In genomic region chr13:73327827-73328698, GRCm38 (mm10) we compare ENCODE assay signal across 8 mouse cellular contexts. TPM values are rescaled to one million over a fixed set of nuclear protein-coding genes. Genes with fewer than 3 reads are reported as not detected.
A peak's percentile ranks its signal among the peaks of the same experiment; 100 is the strongest.
DNase-seq lines count a peak whose midpoint lies in the region; ATAC-seq and TF ChIP-seq lines count a peak whose summit lies in the region.

TSS of gene Mrpl36 (plus strand) at chr13:73328513.
TSS of gene Ndufs6 (minus strand) at chr13:73328542.

- ATAC-seq in activated CD4-positive, CD25-positive, alpha-beta regulatory T cell, adult 4 months = peak; percentile 94
- ATAC-seq in inflammation-experienced regulatory T-cells, adult 6 months = peak; percentile 94
- peak; percentile 81 for ATAC-seq in megakaryocyte-erythroid progenitor cell, adult 5-6 weeks (replicated peaks; ENCODE audit: low FRiP score, low TSS enrichment, poor library complexity, severe bottlenecking)

- peak; percentile 92 for DNase-seq in gastrocnemius, postnatal 10 days
- DNase-seq in left cerebral cortex, postnatal 10 days (ENCODE audit: extremely low spot score in 1 of 2, low spot score in 2 of 2) = peak; percentile 93 to 97
- DNase-seq in right cerebral cortex, postnatal 25 days = peak; percentile 91
- peak; percentile 88 to 95 for DNase-seq in urinary bladder, postnatal 4 days (ENCODE audit: low spot score in 2 of 2)

- intact Hi-C loops in left cerebral cortex, postnatal 10 days (cut with DNase I) = no loop called here

- peaks cover 2% of the 10 kb centered on the region; the same call in 1 of the 2 replicates for H3K4me1 ChIP-seq in cortical plate, adult 2 months (ENCODE audit: control insufficient read depth, insufficient read depth, low read length)

- no peak for TF ChIP-seq CTCF in cortical plate, adult 2 months (IDR thresholded peaks at IDR 0.05; ENCODE audit: extremely low read depth, insufficient read depth, low read length)

- peak within 1 kb of the TSS; percentile 75 for H3K4me3 ChIP-seq in cortical plate, adult 2 months (ENCODE audit: insufficient read depth, low read length)

- H3K27ac ChIP-seq in cortical plate, adult 2 months (ENCODE audit: insufficient read depth, low read length) = peak within 1 kb of the TSS; percentile 41

- peak; percentile 64; the same call in 1 of the 2 replicates for TF ChIP-seq POLR2A in cortical plate, adult 2 months (IDR thresholded peaks at IDR 0.05; ENCODE audit: extremely low read depth, insufficient read depth, low read length)

RNA-seq across cellular contexts. Expression of gene Mrpl36, which starts in this region (rescaled TPM):
- 100 to 1,000 TPM; 138 to 148 TPM for polyA plus RNA-seq in activated CD4-positive, CD25-positive, alpha-beta regulatory T cell, adult 4 months (2017; shearing (Covaris generic))
- polyA plus RNA-seq in cortical plate, adult 2 months (2012; rRNA removed) = 72.1 and 75.0 TPM in 2 replicates
- total RNA-seq in gastrocnemius, postnatal 10 days (2021) = 10 to 100 TPM; 39.0 to 43.1 TPM
- polyA plus RNA-seq in inflammation-experienced regulatory T-cells, adult 6 months (2017; shearing (Covaris generic)) = 100 to 1,000 TPM; 116 to 149 (median 137) TPM
- total RNA-seq in left cerebral cortex, postnatal 10 days (2021) = 10 to 100 TPM; 27.9 to 33.6 TPM
- 113 and 157 TPM in 2 replicates for total RNA-seq in megakaryocyte-erythroid progenitor cell, adult 5-6 weeks (2014; fragmentation: Nextera tagmentation)
- total RNA-seq in megakaryocyte-erythroid progenitor cell, adult 5-6 weeks (2017) = 49.6 and 60.0 TPM in 2 replicates

RNA-seq across cellular contexts. Expression of gene Ndufs6, which starts in this region (rescaled TPM):
- polyA plus RNA-seq in activated CD4-positive, CD25-positive, alpha-beta regulatory T cell, adult 4 months (2017; shearing (Covaris generic)) = 100 to 1,000 TPM; 157 to 168 TPM
- polyA plus RNA-seq in cortical plate, adult 2 months (2012; rRNA removed) = 268 and 274 TPM in 2 replicates
- 100 to 1,000 TPM; 287 to 336 TPM for total RNA-seq in gastrocnemius, postnatal 10 days (2021)
- 100 to 1,000 TPM; 118 to 174 (median 174) TPM for polyA plus RNA-seq in inflammation-experienced regulatory T-cells, adult 6 months (2017; shearing (Covaris generic))
- 100 to 1,000 TPM; 172 to 183 TPM for total RNA-seq in left cerebral cortex, postnatal 10 days (2021)
- total RNA-seq in megakaryocyte-erythroid progenitor cell, adult 5-6 weeks (2014; fragmentation: Nextera tagmentation) = 239 and 338 TPM in 2 replicates
- 162 and 191 TPM in 2 replicates for total RNA-seq in megakaryocyte-erythroid progenitor cell, adult 5-6 weeks (2017)

Comparison
In these comparisons a context has a peak if more than half of its experiments do, and no peak if none do; other contexts are left out.
1. Peak in every context shown above with its lines: DNase-seq, ATAC-seq, H3K4me3 ChIP-seq and H3K27ac ChIP-seq.